Mouse (Mus musculus) layer of hippocampus, adult 9-11 months (tissue): Measurements from ENCODE around the gene Hspa12a.
"Not testable (repeated sequence)": the region's sequence is repeated elsewhere in the genome, so short reads cannot be mapped to it uniquely, and the experiment has no call there.

Experiments used
- DNase-seq: peaks from one replicate; pipeline ENCODE4 v3.0.0; 2022

The Hspa12a gene

DNA sequence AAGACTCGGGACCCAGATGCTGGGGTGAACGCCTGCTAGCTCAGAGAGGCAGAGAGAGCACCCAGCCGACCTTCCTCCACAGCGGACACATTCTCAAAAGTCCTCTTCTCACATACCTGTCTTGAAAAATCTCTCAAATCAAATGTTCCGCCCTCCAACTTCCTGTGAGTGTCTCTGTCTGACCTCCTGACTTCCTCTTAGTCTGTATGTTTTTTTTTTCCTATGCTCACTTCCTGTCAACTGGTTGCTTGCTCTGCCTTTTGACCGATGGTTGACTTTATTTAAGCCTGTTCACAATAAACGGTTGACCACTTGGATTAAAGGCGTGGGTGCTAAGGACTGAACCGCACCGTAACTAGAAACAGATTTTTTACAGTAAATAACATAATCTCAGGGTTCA is 35.4 kb downstream of the Hspa12a start:
- no peak for DNase-seq

DNA sequence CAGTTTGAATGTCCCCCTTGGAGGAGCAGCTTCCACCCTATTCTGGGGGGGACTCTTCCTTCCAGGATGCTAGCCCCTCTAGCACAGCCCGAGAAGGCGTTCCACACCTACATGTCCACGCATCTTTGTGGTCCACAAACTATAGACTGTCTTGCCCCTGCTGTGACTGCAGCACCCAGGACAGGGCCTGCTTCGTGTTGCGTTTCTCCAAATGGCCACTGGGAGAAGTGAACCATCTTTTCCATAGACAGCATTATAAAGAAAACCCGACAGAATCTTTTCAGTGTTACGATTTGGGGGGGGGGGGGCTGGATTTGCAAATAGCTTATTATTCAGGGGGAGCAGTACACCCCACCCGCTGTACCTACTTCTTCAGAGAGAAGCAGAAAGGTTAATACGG is 36.8 kb downstream of the Hspa12a start:
- no peak for DNase-seq

DNA sequence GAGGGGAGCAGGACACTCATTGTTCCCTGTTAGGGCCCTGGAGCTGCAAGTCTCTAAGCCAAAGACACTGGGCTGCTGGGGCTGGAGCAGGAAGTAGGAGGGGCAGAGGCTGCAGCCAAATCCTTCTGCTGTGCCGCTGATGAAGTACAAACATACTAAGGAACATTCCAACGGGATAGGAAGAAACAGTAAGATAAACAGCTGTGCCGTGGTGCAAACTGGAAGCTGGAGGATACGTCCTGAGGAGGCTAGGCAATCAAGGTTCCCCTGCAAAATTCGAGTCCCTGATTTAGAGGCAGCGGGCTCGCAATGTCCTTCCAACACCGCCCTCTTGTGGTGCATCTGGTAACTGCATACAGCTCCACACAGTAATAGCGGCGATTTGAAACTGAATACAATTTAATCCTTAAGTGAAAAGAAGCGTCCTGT is 39.5 kb downstream of the Hspa12a start:
- peak; percentile 70 for DNase-seq

DNA sequence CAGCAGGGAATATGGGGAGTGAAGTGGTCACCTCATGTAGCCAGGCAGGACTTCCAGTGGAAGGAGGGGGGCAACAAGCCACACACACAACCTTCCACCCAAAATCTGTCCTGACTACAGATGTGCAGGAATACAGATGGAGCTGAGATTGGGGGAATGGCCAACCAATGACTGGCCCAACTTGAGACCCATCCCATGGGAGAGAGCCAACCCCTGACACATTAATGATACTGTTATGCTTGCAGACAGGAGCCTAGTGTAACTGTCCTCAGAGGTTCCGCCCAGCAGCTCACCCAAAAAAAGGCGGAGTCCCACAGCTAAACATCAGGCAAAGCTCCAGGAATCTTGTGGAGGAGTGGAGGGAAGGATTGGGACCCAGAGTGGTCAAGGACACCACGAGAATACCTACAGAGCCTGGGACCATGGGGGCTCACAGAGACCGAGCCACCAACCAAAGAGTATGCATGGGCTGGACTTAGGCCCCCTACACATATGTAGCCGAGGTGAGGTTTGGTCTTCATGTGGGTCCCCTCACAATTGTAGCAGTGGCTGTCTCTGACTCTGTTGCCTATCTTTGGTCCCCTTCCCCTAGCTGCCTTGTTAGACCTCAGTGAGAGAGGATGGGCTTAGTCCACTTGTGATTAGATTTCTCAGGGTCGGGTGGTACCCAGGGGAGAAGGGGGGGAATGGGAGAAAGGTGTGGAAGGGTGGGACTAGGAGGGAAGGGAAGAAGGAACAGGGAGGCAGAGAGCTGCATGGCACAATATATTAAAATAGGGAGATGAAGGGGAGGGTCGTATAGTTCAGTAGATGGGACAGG is 40.2 kb downstream of the Hspa12a start:
- DNase-seq = no peak

DNA sequence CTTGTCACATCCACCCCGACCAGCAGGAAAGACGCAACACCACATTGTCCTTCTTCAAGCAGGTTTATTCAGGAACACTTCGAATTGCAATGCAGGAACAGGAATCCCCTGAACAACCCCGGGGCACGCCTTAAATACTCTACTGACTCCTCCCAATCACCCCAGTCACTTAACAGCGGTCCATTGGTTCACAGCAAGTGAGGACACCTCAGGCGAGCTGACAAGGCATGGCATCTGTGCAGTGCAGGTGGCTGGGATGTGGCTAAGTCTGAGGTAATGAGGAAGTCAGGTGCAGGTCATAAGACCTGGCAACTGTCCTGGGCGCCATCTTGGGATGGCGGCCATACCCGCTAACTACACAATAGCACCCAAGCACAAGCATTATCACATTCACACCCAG is 43.0 kb downstream of the Hspa12a start:
- DNase-seq = not testable (repeated sequence)

DNA sequence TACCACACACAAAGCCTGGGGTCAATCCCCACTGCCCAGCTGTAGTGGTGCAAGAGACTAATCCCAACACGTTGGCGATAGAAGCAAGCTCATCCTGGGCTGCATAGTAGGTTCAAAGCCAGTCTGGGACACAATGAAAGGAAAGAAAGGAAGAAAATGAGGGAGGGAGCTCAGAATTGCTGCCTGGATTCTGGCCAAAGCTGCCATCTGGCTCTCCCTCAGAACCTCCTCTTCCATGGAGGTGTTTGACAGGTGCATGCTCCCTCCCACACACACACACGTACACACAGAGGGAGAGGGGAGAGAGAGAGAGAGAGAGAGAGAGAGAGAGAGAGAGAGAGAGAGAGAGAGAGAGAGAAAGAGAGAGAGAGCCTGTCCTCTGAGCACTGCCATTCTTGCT is 47.2 kb downstream of the Hspa12a start:
- peak; percentile 33 for DNase-seq

DNA sequence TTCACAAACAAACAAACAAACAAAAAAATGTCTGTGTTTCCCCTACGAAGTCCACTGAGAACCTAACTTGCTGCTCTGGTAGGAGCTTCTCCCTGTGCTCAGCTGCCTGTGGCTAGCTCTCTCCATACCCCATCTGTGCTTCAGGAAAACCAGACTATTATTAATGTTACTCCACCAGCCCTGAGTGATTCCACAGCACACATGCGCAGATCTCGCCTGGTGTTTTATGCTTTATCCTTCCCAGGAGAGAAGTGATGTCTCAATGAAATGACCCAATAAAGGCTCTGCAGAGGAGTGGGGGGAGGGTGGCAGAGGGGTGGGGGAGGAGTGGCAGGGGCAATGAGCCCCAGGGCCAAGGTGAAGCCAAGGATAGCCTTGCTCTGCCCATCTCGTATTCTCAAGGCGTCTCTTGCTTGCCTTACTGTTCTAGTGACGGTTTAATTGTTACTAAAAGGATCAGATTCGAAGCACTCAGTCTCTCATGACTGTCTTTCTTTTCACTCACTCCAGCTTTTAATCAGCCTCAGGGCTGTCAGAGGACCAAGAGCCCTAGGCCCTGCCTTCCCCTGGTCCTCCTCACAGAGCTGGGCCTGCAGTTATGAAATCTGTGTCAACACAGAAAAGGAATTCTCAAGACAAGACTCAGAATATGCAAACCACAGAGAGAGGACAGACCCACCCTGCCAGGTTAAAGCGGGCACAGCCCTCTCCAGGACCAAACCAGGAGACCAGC is 54.0 kb downstream of the Hspa12a start:
- DNase-seq = no peak

DNA sequence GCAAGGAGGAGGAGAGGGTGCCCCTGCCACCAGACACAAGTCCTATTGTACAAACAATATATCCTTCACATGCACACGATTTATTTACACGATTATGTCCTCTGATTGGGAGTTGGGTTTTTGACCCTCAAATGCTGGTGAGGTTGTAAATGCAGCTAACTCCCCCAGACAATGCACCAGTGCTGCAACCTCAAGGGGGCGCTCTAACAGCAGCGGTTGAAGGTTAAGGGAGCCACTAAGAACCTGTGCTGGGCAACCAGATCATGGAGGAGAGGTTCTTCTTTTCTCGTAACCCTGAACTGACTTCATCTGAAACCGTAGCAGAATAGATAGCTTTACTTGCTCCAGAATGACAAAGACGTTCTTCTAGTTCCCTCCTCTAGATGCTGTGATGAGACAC is 57.0 kb downstream of the Hspa12a start:
- no peak for DNase-seq

DNA sequence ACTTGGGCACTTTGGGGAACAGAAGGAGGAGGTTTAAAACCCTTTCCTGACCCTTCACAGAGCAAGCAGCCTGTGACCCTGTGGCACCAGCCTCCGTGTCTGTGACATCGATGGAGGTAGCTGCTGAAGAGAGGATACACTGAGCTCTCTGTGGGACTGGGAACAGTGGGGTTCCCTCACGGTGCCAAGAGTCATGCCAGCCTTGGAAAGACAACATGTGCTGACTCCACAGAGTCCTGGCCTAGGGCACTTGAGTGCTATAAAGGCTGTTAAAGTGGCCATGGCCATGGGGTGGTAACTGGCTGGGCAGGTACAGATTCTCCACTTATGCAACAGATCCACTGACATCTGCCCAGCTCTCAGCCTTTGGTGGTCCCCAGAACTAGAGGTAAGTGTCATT is 60.0 kb downstream of the Hspa12a start:
- DNase-seq = no peak

DNA sequence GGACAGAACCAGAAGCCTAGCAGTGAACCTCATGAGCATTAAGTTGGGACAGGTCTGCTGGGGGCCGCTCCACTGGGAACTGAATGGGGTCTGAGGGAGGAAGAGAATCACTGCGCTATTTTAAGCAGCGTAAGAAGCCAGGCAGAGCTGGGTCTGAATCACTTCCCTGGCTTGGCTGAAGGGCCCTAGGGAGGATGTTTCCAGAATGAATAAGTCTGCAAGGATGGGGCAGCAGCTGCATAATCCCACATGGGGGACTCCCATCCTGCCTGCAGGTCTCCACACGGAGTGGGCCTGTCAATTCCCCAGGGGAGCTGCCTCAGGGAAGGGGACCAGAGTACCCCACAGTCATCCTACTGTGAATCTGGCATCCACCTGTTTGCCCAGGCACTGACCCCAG is 61.1 kb downstream of the Hspa12a start:
- no peak for DNase-seq

DNA sequence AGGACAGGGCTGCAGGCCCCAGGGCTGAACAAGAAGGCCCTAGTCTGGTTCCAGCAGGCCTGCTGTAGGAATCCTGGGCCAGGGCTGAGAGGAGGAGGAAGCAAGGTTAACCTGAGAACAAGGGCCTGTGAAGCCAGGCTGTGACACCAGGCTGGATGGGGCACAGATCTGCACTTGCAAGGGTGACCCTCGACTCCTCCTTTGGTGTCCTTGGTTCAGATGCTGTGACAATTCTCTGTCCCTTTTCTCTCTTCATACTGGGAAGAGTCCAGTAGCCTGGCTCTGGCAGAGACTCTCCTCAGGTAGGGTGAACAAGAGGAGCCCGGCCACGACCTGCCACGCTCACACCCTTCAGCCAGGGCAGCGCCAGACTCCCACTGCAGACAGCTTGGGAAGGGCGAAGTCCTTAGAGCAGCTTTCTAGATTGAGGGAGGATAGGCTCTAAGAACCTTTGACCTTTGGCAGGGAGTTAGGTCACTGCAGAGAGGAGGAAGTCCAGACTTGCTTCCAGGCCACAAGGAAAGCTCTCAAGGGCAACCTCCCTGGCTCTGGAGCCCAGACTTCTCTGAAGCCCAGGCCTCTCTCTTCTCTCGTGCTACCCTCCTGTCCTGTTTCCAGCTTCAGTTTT is 64.0 kb downstream of the Hspa12a start:
- DNase-seq = no peak

DNA sequence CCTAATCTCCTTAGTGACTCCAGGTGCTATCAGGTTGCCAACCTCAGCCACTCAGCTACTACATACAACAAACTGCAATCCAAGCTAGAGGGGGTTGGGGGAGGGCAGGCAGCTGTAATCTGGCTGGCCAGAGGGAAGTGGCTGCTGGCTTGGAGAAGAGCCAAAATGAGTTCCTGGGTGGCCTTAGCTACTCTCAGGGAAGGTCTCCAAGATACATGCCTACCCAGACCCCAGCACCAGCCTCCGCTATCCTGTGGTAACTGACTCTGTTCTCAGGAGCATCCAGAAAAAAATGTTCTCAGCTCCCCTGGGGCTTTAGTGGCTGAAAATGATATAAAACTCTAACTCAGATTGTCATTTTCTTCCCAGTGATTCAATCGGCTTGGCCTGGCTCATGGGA is 64.9 kb downstream of the Hspa12a start:
- no peak for DNase-seq

DNA sequence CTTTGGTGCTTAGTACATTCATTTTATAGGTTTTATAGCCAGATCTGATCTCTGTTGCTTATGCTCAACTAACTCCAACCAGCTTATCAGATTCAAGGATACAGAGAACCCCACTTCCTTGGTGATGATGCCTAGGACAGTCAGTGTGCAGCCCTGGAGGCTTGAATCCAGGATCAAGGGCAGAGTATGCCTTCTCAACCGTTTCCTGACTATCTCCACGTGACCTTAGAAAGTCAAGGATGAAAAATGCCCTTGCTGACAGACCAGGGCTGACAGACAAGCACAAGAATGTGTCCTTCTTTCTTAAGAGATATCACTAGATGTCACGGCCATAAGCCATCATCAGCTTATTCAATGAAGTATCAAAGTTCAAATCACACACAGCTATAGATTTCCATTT is 69.9 kb downstream of the Hspa12a start:
- no peak for DNase-seq

DNA sequence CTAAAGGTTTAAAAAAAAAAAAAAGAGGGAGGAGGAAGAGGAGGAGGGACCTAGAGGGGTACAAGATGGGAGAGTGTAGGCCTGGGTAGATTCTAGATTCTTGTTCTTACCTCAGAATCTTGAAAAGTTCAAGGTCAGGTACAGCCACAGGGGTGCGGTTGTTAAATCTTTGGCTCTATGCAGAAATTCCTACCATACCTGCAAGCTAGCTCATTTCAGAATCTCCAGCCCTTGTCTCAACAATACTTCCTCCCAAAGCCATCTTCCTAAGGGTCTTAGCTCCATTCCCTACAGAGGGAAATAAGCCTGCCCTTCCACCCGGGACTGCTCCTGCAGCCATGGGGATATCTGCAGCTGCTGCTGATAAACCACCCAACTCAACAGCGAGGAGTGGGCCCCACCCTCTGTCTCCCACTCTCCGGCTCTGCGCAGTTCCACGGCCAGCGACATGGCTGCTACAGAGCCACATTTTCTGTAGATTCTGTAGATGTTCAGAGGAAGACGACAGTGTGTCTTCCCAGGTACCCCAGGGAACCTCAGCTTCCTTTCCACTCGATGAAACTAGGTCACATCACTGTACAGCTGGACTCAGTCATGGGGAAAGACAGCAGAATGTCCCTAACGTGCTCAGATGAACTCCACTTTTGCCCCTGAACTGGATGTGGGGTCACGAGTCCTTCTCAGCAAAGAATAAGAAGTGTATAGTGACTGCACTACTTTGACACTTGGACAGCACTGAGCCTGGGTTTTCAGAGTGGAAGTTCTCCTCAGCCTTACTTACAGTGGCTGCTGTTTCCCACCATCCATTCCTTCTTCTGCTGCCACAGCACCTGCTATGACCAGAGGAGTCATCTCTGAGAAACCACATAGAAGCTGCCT is 70.8 kb downstream of the Hspa12a start:
- no peak for DNase-seq

DNA sequence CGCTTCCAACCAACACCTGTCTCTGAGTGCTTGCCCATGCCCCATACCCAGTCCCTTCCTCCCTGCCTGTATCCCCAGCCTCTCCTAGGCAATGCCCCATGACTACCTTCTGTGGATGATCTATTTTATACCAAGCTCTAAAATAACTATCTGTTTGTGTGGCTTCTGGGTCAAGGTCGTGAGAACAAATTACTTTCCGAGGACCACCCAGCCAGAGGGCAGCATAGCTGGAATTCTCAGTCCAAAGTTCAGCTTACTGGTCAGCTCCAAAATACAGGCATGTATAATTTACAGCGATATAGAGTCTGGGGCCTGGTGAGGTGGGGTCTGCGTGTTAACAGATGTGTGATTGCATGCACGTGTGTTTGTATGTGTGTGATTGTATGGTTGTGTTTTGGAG is 71.6 kb downstream of the Hspa12a start:
- no peak for DNase-seq

DNA sequence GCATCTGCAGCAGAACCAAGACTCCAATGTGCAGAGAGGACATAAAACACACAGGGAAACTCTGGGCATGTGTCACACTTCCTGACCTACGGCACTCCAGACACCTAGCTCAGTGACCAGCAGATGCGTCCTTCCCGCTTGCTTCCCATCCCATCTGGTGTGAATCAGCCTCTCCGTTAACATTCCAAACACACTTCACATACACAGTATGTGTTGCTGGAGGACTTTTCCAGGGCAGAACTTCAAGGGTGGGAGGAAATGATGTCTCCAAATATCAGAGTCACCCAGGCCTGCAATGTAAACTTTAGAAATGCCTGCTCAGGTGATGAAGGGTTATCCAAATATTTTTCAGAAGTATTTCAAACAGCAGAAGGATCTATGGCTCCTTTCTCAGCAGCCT is 76.8 kb downstream of the Hspa12a start:
- no peak for DNase-seq

DNA sequence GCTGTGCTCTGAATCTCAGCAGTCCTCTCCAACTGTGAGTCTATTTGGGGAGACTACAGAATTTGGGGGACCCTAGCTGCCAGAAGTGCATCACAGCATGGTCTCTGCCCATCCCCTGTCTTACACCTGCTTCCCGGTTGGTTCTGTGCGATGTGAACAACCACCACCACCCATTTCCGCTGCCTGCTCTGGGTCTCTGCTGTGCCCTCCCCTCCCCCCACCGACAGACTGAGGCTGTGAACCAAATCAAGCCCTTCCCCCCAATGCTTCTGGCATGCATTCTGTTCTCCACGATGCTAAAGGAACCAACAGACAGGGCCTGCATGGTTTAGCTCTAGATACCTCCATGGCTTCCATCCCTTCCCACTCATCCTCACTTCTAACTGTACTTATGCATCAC is 78.2 kb downstream of the Hspa12a start:
- no peak for DNase-seq

DNA sequence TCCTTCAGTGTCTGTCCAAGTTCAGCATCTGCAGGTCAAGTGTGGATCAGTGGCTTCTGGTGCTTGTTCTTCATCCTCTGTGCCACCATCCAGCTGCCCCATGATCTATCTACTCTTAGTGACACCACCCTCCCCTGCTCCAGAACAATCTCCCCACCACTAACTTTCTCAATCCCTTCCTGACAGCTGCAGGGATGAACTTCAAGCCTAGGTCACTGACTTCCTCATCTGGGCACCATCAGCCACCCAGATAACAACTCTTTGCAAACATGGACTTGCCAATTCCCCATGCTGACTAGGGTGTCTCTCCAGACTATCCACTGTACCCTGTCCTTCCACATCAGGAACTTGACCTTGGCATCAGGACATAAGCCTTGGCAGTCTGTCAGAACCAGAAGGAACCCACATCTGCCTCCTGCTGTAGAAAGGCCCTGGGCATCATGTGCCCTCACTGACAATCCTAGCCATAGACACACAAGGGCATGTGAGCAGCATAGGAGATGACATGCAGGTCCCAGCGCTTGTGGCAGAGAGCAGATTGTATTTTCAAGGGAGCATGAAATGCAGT is 79.4 kb downstream of the Hspa12a start:
- DNase-seq = no peak

DNA sequence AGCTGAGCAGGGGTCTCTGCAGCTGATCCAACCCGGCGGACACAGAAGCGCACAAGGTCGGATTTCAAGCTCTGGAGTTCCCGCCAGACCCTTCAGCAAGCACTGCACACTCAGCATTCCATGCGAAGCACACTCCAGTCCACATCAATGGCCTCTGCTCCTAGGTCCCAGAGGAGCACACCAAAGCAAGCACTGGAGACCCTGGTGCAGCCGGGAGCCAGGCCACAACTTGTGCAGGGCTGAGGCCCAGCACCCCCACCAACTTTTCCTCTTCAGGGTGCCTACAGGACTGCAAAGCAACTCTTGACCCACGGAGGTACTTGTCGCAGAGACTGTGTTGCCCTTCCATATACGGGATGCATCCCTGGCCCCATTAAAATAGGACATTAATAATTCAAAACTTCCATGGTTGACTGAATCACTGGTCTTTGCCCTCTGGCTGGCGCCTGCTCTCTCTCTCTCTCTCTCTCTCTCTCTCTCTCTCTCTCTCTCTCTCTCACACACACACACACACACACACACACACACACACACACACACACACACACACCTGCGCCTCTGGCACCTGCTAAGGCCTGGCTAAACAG is 82.2 kb downstream of the Hspa12a start:
- no peak for DNase-seq

DNA sequence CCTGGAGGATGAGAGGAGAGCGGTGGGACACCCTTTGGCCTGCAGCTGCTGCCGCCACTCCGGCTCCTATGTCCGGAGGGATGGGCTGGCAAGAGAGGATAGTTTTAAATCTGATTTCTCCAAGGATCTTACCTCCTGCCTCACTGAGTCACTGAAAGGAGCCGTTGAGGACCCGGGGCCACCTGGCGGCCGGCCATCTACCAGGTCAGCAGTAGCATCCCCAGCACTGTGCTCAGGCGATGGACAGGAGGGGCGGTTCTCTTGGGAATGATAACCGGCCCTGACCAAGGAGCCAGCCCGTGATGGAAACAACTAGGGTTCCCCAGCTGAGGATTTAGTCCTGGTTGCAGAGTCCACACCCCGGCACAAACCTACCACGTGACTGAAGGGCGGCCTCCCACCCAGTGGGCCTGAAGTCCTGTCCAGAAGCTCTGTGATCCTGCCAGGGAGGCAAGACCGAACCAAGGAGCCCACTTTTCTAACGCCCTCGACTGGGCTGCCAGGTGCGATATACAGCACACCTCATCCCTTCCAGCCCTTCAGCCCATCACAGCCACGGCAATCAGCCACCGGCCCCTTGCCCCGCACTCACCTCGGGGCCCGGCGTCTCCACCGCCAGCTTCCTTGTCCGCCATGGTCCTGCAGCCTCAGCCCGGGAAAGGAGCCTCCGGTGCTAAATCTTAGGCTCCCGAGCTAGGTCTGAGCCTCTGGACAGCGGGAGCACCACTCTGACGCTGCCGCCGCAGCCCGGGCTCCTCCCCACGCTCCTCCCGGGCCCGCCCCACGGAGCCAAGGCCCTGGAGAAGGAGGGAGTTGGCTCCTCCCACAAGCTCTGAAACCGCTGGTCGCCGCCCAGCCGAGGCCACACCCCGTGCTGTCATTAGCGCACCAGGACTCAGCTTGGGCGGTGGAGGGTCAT is 82.9 kb downstream of the Hspa12a start:
- peak; percentile 89 for DNase-seq

DNA sequence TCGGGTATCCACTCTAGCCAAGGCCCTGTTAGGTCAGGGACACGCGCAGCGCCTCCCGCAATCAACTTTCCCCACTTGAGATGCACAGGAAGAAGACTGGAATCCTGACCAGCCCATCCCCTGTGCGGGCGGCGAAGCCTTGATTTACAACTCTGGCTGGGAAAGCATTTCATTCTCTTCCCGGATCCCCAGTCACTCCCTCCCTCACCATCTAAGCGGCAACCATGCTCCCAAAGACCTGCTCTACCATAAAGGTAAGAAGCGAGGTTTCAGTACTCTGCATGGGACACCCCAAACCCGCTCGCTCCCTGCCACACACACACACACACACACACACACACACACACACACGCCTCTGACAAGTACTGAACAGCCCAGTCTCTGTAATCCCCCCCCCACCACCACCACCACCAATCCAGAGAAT is 83.6 kb downstream of the Hspa12a start:
- no peak for DNase-seq
